ENCODE assay signal across 8 mouse cellular contexts in the genomic region with DNA sequence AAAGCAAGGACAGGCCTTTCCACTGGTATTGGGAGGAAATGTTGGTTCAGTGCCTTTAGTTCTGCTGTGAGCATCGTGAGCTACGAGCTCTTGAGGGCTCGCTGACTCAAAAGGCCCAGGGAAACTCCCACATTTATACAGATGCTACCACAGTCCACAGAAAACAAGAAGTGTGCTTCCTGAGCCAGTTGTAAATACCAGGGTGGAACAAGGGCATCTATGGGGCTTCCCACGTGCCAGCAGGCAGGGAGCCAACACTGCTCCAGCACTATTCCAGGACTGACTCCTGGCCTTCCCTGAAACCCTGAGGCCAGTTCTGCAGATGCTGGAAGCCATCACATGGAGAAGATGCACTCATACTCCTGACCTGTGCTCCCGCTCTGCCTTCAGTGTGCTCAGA.
DNase-seq lines count a peak whose midpoint lies in the region.

No protein-coding gene starts in this region.

- DNase-seq in heart, adult 11 months = peak; percentile 96
- DNase-seq in heart, adult 8-10 months (ENCODE audit: low spot score) = no peak
- peak; percentile 26 for DNase-seq in urinary bladder, adult 2 months (ENCODE audit: low spot score)
- DNase-seq in urinary bladder, adult 18-20 months (ENCODE audit: low spot score in 2 of 2) = no peak
- DNase-seq in kidney, adult 8-10 months = peak; percentile 59 to 65
- DNase-seq in thymus, postnatal 14 days = no peak
- no peak for DNase-seq in c-Kit-positive CD71-positive TER-119-positive erythroid progenitor cells, embryonic 14.5 days (ENCODE audit: low spot score)
- no peak for DNase-seq in retina, embryonic 14.5 days (ENCODE audit: low spot score)

Comparison
In these comparisons a context has a peak if more than half of its experiments do, and no peak if none do; other contexts are left out.
1. DNase-seq: peak in heart, adult 11 months (single experiment), urinary bladder, adult 2 months (single experiment) and kidney, adult 8-10 months (2 of 2); none in heart, adult 8-10 months (single experiment), urinary bladder, adult 18-20 months (0 of 2), thymus, postnatal 14 days (single experiment), c-Kit-positive CD71-positive TER-119-positive erythroid progenitor cells, embryonic 14.5 days (single experiment) and retina, embryonic 14.5 days (single experiment).